Mouse (Mus musculus) layer of hippocampus, adult 18-20 months (tissue): Measurements from ENCODE around the gene Muc13. TPM values are rescaled to one million over a fixed set of nuclear protein-coding genes. Genes with fewer than 3 reads are reported as not detected.
A peak's percentile ranks its signal among the peaks of the same experiment; 100 is the strongest.

Source experiments
- DNase-seq, 2 experiments: peaks; one replicate each; pipeline ENCODE4 v3.0.0; 2022; ENCODE audit warnings: low spot score in 2 of 2
- long read RNA-seq: library from polyadenylated mRNA; stranded (forward); transcript quantifications from one replicate; pipeline ENCODE4 v2.0.0, GENCODE M21; 2021
- total RNA-seq, 2 experiments: library from RNA; stranded (reverse); gene quantifications; 2 replicates each; pipeline ENCODE4 v1.2.3; 2021

Muc13 gene
- not detected for total RNA-seq
- long read RNA-seq, partial matches to known transcripts = 0 of 1 reads
- long read RNA-seq, other reads (novel, unspliced or antisense) = 1 of 1 reads

GRCm38 (mm10) chr16:33793846-33794791 lies at the start of gene Muc13:
Muc13 (plus strand) TSS chr16:33794037.
- no peak for DNase-seq

GRCm38 (mm10) chr16:33744622-33745419 lies 49.0 kb upstream of the Muc13 start:
- DNase-seq = peak in 1 of 2 experiments; percentile 60

- no peak for DNase-seq
Observed at GRCm38 (mm10) chr16:33745457-33745856, 48.4 kb upstream of the Muc13 start.

GRCm38 (mm10) chr16:33746074-33746676 lies 47.7 kb upstream of the Muc13 start:
- DNase-seq = no peak

GRCm38 (mm10) chr16:33747346-33747954 lies 46.4 kb upstream of the Muc13 start:
- DNase-seq = no peak

GRCm38 (mm10) chr16:33747994-33748393 lies 45.8 kb upstream of the Muc13 start:
- DNase-seq = no peak

GRCm38 (mm10) chr16:33751152-33751551 lies 42.7 kb upstream of the Muc13 start:
- DNase-seq = no peak

GRCm38 (mm10) chr16:33751590-33751989 lies 42.2 kb upstream of the Muc13 start:
- no peak for DNase-seq

- no peak for DNase-seq
Observed at GRCm38 (mm10) chr16:33752904-33753578, 40.8 kb upstream of the Muc13 start.

- peak in 1 of 2 experiments; percentile 49 for DNase-seq
Observed at GRCm38 (mm10) chr16:33755293-33755692, 38.5 kb upstream of the Muc13 start.

- no peak for DNase-seq
Observed at GRCm38 (mm10) chr16:33755961-33756360, 37.9 kb upstream of the Muc13 start.

GRCm38 (mm10) chr16:33756396-33756795 lies 37.4 kb upstream of the Muc13 start:
- no peak for DNase-seq

- no peak for DNase-seq
Observed at GRCm38 (mm10) chr16:33759207-33759606, 34.6 kb upstream of the Muc13 start.

- DNase-seq = no peak
Observed at GRCm38 (mm10) chr16:33760542-33760941, 33.3 kb upstream of the Muc13 start.

GRCm38 (mm10) chr16:33760996-33761395 lies 32.8 kb upstream of the Muc13 start:
- DNase-seq = no peak

- peak in 1 of 2 experiments; percentile 20 for DNase-seq
Observed at GRCm38 (mm10) chr16:33764501-33765193, 29.2 kb upstream of the Muc13 start.

- DNase-seq = no peak
Observed at GRCm38 (mm10) chr16:33765477-33765876, 28.4 kb upstream of the Muc13 start.

- no peak for DNase-seq
Observed at GRCm38 (mm10) chr16:33766309-33766708, 27.5 kb upstream of the Muc13 start.

GRCm38 (mm10) chr16:33766757-33767156 lies 27.1 kb upstream of the Muc13 start:
- DNase-seq = no peak
